Mouse (Mus musculus) gastrocnemius, adult 8-10 months (tissue): ENCODE results near the gene Phf5a. TPM values are rescaled to one million over a fixed set of nuclear protein-coding genes. Genes with fewer than 3 reads are reported as not detected.

ENCODE experiments used
- DNase-seq, 2 experiments: peaks; one replicate each; pipeline ENCODE4 v3.0.0; 2022; ENCODE audit warnings: low spot score in 2 of 2
- total RNA-seq, 4 experiments: library from RNA; stranded (reverse); gene quantifications; 2 replicates each; pipeline ENCODE4 v1.2.4; 2022

Phf5a gene
- total RNA-seq, 4 experiments from 2014 or later, result 39.0 to 44.3 (median 39.3) TPM

- no peak for DNase-seq
Observed at GRCm38 (mm10) chr15:81886795-81887550, 15.3 kb upstream of the Phf5a start.

GRCm38 (mm10) chr15:81885418-81885934 lies 13.8 kb upstream of the Phf5a start:
- no peak for DNase-seq

- DNase-seq, result no peak
Observed at GRCm38 (mm10) chr15:81882348-81882747, 10.6 kb upstream of the Phf5a start.

- DNase-seq, result no peak
Observed at GRCm38 (mm10) chr15:81879531-81880401, 8.1 kb upstream of the Phf5a start.

- peak; percentile 99 for DNase-seq
Observed at GRCm38 (mm10) chr15:81872262-81873136, 788 bp upstream of the Phf5a start, which contains the start of gene Aco2. TSS of gene Aco2 (plus strand) at chr15:81872309.

- no peak for DNase-seq
Observed at GRCm38 (mm10) chr15:81869985-81870384, 1.7 kb downstream of the Phf5a start.

- DNase-seq, result no peak
Observed at GRCm38 (mm10) chr15:81864238-81864637, 7.5 kb downstream of the Phf5a start.

- peak in 1 of 2 experiments; percentile 29 for DNase-seq
Observed at GRCm38 (mm10) chr15:81860471-81861135, 11.1 kb downstream of the Phf5a start.

GRCm38 (mm10) chr15:81859330-81860255 lies 12.1 kb downstream of the Phf5a start:
- DNase-seq, result peak; percentile 77 to 80

GRCm38 (mm10) chr15:81858517-81859329 lies 13.0 kb downstream of the Phf5a start, which contains the start of gene Tob2:
TSS of gene Tob2 (minus strand) at chr15:81858796.
- peak; percentile 62 to 80 for DNase-seq

GRCm38 (mm10) chr15:81858138-81858516 lies 13.6 kb downstream of the Phf5a start:
- DNase-seq, result peak; percentile 89 to 95

GRCm38 (mm10) chr15:81857724-81858116 lies 14.0 kb downstream of the Phf5a start:
- DNase-seq, result no peak

GRCm38 (mm10) chr15:81856938-81857723 lies 14.6 kb downstream of the Phf5a start:
- no peak for DNase-seq

- DNase-seq, result peak; percentile 78 to 90
Observed at GRCm38 (mm10) chr15:81856030-81856790, 15.5 kb downstream of the Phf5a start.

GRCm38 (mm10) chr15:81853081-81853480 lies 18.6 kb downstream of the Phf5a start:
- no peak for DNase-seq

GRCm38 (mm10) chr15:81852411-81853000 lies 19.2 kb downstream of the Phf5a start:
- DNase-seq, result no peak
